Mouse (Mus musculus) heart, embryonic 14.5 days (tissue): ENCODE data around the gene Fubp1. TPM values are rescaled to one million over a fixed set of nuclear protein-coding genes. Genes with fewer than 3 reads are reported as not detected.
A peak's percentile ranks its signal among the peaks of the same experiment; 100 is the strongest.

ENCODE experiments used
- ATAC-seq: fragments of 200-750 bp; cut with Nextera tagmentation; 2 replicates; pipeline ENCODE4 v1.8.0; 2017; ENCODE audit warnings: low read depth, moderate TSS enrichment; ENCODE audit not compliant: insufficient number of reproducible peaks, insufficient read depth, low FRiP score
- H3K27ac ChIP-seq, 2 experiments: fragments of 200-500 bp in 1 of 2; fragments of 300-500 bp in 1 of 2; sonication (generic) in 1 of 2; replicated peaks in 1 of 2; 2 replicates each; pipeline ENCODE4 v1.5.1; 2012 to 2014; ENCODE audit warnings: low read depth in 2 of 2, low read length in 2 of 2, control low read depth in 1 of 2, mild to moderate bottlenecking in 1 of 2, mixed read lengths in 1 of 2; ENCODE audit not compliant: control insufficient read depth in 1 of 2, insufficient read depth in 1 of 2
- H3K27me3 ChIP-seq: fragments of 300-500 bp; sonication (generic); 2 replicates; pipeline ENCODE4 v1.6.1; 2014; ENCODE audit warnings: mild to moderate bottlenecking, low read length, control low read depth; ENCODE audit not compliant: control insufficient read depth, insufficient read depth
- H3K36me3 ChIP-seq: fragments of 300-500 bp; sonication (generic); 2 replicates; pipeline ENCODE4 v1.6.1; 2014; ENCODE audit warnings: mild to moderate bottlenecking, control low read depth, low read length, mixed read lengths; ENCODE audit not compliant: control insufficient read depth, insufficient read depth
- H3K4me1 ChIP-seq, 2 experiments: fragments of 200-500 bp in 1 of 2; fragments of 300-500 bp in 1 of 2; sonication (generic) in 1 of 2; 2 replicates each; pipeline ENCODE4 v1.6.1; 2012 to 2014; ENCODE audit warnings: low read length in 2 of 2, control low read depth in 1 of 2, mixed read lengths in 1 of 2; ENCODE audit not compliant: control insufficient read depth in 2 of 2, insufficient read depth in 2 of 2
- H3K4me2 ChIP-seq: fragments of 300-500 bp; sonication (generic); 2 replicates; pipeline ENCODE4 v1.6.1; 2014; ENCODE audit warnings: mild to moderate bottlenecking, low read length
- H3K4me3 ChIP-seq, 2 experiments: fragments of 200-500 bp in 1 of 2; fragments of 300-500 bp in 1 of 2; sonication (generic) in 1 of 2; 2 replicates each; pipeline ENCODE4 v1.5.1; 2012 to 2014; ENCODE audit warnings: low read length in 2 of 2, mild to moderate bottlenecking in 2 of 2, control low read depth in 1 of 2, low read depth in 1 of 2, moderate library complexity in 1 of 2; ENCODE audit not compliant: control insufficient read depth in 1 of 2, insufficient read depth in 1 of 2
- H3K9ac ChIP-seq: fragments of 300-500 bp; sonication (generic); 2 replicates; pipeline ENCODE4 v1.6.1; 2014; ENCODE audit warnings: mild to moderate bottlenecking, low read length
- H3K9me3 ChIP-seq: fragments of 300-500 bp; sonication (generic); 2 replicates; pipeline ENCODE4 v1.6.1; 2016; ENCODE audit warnings: low read length, control low read depth; ENCODE audit not compliant: control insufficient read depth
- WGBS: fragments of 180-500 bp; shearing (Covaris S2); extraction: QIAGEN DNeasy Blood & Tissue Kit; methylation state at CpG from one replicate; pipeline ENCODE4 v1.1.7; 2014; 5-methylcytosine and 5-hydroxymethylcytosine counted together
- polyA plus RNA-seq: library from polyadenylated mRNA; unstranded; fragments of >200 nt; fragmentation: Nextera tagmentation; extraction: Ambion mirVana; gene quantifications from 2 replicates; pipeline ENCODE4 v1.2.1, GENCODE M21; 2014

Fubp1 gene
- polyA plus RNA-seq, 1 experiment from 2014 or later: 113 TPM

GRCm38 (mm10) chr3:152224918-152225317, 14.7 kb downstream of the Fubp1 start:
- Histone ChIP-seq H3K9me3 (no peaks in the 10 kb centered on the region), H3K4me3 (no peak overlapping the region), H3K4me1 (no peaks in the 10 kb centered on the region), H3K36me3 (peaks cover 99% of the 10 kb centered on the region), H3K4me2 (no peak overlapping the region), H3K27ac (no peak overlapping the region), H3K27me3 (no peaks in the 10 kb centered on the region), H3K9ac (no peak overlapping the region)
- no peak for ATAC-seq

DNA sequence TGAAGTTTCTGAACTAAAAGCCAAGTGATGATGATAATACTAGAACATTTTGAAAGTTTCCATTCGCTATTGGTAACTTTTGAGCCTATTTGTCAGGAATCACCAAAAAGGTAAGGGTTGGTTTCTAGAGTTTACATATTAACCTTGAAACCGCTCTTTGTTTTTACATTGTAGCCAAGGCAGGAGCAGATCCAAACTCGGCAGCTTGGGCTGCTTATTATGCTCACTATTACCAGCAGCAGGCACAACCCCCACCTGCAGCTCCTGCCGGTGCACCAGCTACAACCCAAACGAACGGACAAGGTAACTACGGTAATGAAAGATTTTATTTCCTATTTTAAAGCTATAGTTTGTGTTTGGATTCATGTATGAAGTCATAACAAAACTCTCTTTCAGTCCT, 15.7 kb downstream of the Fubp1 start:
- Histone ChIP-seq H3K27me3 (no peaks in the 10 kb centered on the region), H3K9me3 (no peaks in the 10 kb centered on the region), H3K9ac (no peak overlapping the region), H3K4me1 (no peaks in the 10 kb centered on the region), H3K4me3 (no peak overlapping the region), H3K36me3 (peaks cover 99% of the 10 kb centered on the region), H3K4me2 (no peak overlapping the region), H3K27ac (no peak overlapping the region)
- ATAC-seq: no peak
- WGBS: 93% methylated on average over 7 of the region's 7 CpGs

GRCm38 (mm10) chr3:152228843-152229242, 18.6 kb downstream of the Fubp1 start:
- Histone ChIP-seq H3K36me3 (peaks cover 96% of the 10 kb centered on the region), H3K4me3 (no peak overlapping the region)
- WGBS: 94% methylated on average over 7 of the region's 7 CpGs

GRCm38 (mm10) chr3:152229271-152229670, 19.0 kb downstream of the Fubp1 start:
- WGBS: 95% methylated on average over 5 of the region's 5 CpGs
- no peak overlapping the region for H3K4me3 ChIP-seq
- no peak for ATAC-seq
- no peak overlapping the region for H3K9ac ChIP-seq
- H3K9me3 ChIP-seq: no peaks in the 10 kb centered on the region
- H3K27me3 ChIP-seq: no peaks in the 10 kb centered on the region
- H3K36me3 ChIP-seq: peaks cover 96% of the 10 kb centered on the region
- no peak overlapping the region for H3K27ac ChIP-seq
- peaks cover 0 to 8% of the 10 kb centered on the region in 2 experiments; a peak in 1 of 4 replicates for H3K4me1 ChIP-seq
- no peak overlapping the region for H3K4me2 ChIP-seq

More at GRCm38 (mm10) chr3:152228843-152229242, 18.6 kb downstream of the Fubp1 start:
- H3K27ac ChIP-seq: no peak overlapping the region
- no peak overlapping the region for H3K4me2 ChIP-seq
- no peaks in the 10 kb centered on the region for H3K9me3 ChIP-seq
- ATAC-seq: no peak
- no peak overlapping the region for H3K9ac ChIP-seq
- peaks cover 0 to 8% of the 10 kb centered on the region in 2 experiments; a peak in 1 of 4 replicates for H3K4me1 ChIP-seq
- no peaks in the 10 kb centered on the region for H3K27me3 ChIP-seq

- H3K27ac ChIP-seq: peak overlapping the region; percentile 43 to 56; a peak in 3 of 4 replicates
- 48% methylated on average over 6 of the region's 6 CpGs for WGBS
- no peak for ATAC-seq
Measured at GRCm38 (mm10) chr3:152231333-152232100, 21.3 kb downstream of the Fubp1 start.

DNA sequence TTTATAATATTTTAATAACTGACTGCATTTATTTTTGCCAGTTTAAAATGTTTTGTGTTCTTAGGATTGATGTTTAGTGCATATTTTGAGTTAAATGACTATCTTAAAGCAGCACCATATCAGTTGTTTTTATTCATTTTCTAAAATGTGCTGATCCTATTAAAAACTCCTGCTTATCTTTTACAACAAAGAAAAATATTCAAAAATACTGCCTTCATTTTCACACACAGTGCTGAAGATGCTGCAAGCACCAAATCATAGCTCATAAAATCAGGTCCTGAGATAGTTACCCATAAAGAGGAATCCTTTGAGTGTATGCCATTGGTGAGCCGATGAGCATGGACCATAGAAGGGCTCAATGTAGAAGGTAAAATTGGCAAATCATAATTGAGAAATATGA, 25.0 kb downstream of the Fubp1 start:
- Histone ChIP-seq H3K4me1 (peaks cover 0 to 8% of the 10 kb centered on the region in 2 experiments; a peak in 1 of 4 replicates), H3K36me3 (peaks cover 94% of the 10 kb centered on the region), H3K4me3 (no peak overlapping the region), H3K27me3 (no peaks in the 10 kb centered on the region), H3K9ac (no peak overlapping the region), H3K4me2 (no peak overlapping the region), H3K9me3 (no peaks in the 10 kb centered on the region), H3K27ac (no peak overlapping the region)
- ATAC-seq: no peak
- WGBS: 84% methylated on average over 1 of the region's 1 CpGs

More at GRCm38 (mm10) chr3:152231333-152232100, 21.3 kb downstream of the Fubp1 start:
- Histone ChIP-seq H3K9ac (no peak overlapping the region), H3K4me2 (no peak overlapping the region), H3K4me3 (no peak overlapping the region), H3K4me1 (peaks cover 0 to 8% of the 10 kb centered on the region in 2 experiments; a peak in 1 of 4 replicates), H3K36me3 (peaks cover 95% of the 10 kb centered on the region), H3K27me3 (no peaks in the 10 kb centered on the region), H3K9me3 (no peaks in the 10 kb centered on the region)

DNA sequence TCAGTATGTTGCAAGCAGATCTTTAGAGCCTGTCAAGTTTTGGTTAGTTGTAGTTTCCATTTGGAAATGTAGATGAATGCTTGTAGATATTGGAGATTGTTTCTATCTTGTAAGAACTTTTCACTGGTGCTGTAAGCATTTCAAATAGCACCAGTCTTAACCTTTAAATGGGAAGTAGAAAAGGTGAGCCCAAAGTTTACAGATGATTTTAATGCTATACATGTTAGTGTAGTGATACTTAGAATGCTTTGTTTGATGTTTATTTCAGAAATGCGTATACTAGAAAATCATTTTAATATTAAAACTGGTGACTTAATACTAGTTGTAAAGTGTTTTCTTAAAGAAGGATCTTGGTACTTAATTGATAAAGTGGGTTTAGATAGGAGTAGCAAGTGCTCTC, 25.6 kb downstream of the Fubp1 start:
- H3K9me3 ChIP-seq: no peaks in the 10 kb centered on the region
- no peak overlapping the region for H3K9ac ChIP-seq
- WGBS: 86% methylated on average over 1 of the region's 1 CpGs
- no peak overlapping the region for H3K4me2 ChIP-seq
- H3K4me3 ChIP-seq: no peak overlapping the region
- H3K27ac ChIP-seq: no peak overlapping the region
- no peak for ATAC-seq
- H3K36me3 ChIP-seq: peaks cover 94% of the 10 kb centered on the region
- H3K27me3 ChIP-seq: no peaks in the 10 kb centered on the region
- peaks cover 0 to 8% of the 10 kb centered on the region in 2 experiments; a peak in 1 of 4 replicates for H3K4me1 ChIP-seq
